Mouse (Mus musculus) layer of hippocampus, postnatal 25 days (tissue): ENCODE results near the gene Nkg7. TPM values are rescaled to one million over a fixed set of nuclear protein-coding genes. Genes with fewer than 3 reads are reported as not detected.
"Not testable (repeated sequence)": the region's sequence is repeated elsewhere in the genome, so short reads cannot be mapped to it uniquely, and the experiment has no call there.

Source experiments
- DNase-seq, 2 experiments: peaks; one replicate each; pipeline ENCODE4 v3.0.0; 2022; ENCODE audit warnings: mixed read lengths in 2 of 2, low spot score in 1 of 2; ENCODE audit errors: extremely low spot score in 1 of 2
- total RNA-seq, 2 experiments: library from RNA; stranded (reverse); gene quantifications; 2 replicates each; pipeline ENCODE4 v1.2.3; 2021

Nkg7 gene
- total RNA-seq: not detected

GRCm38 (mm10) chr7:43436341-43437255, at the start of gene Nkg7:
Nkg7 (plus strand) TSS chr7:43437073.
- no peak for DNase-seq

GRCm38 (mm10) chr7:43392349-43393121, 44.3 kb upstream of the Nkg7 start:
- DNase-seq: no peak

GRCm38 (mm10) chr7:43399501-43399900, 37.4 kb upstream of the Nkg7 start:
- DNase-seq: no peak

- DNase-seq: no peak
Measured at GRCm38 (mm10) chr7:43402718-43403117, 34.2 kb upstream of the Nkg7 start.

GRCm38 (mm10) chr7:43407573-43407972, 29.3 kb upstream of the Nkg7 start:
- no peak for DNase-seq

GRCm38 (mm10) chr7:43408131-43408553, 28.7 kb upstream of the Nkg7 start, which contains the start of gene Siglecg:
Siglecg (plus strand) TSS chr7:43408204.
- DNase-seq: no peak

GRCm38 (mm10) chr7:43409084-43409483, 27.8 kb upstream of the Nkg7 start:
- DNase-seq: no peak

- not testable (repeated sequence) for DNase-seq
Measured at GRCm38 (mm10) chr7:43411724-43412123, 25.1 kb upstream of the Nkg7 start.

- no peak for DNase-seq
Measured at GRCm38 (mm10) chr7:43417298-43417697, 19.6 kb upstream of the Nkg7 start.

- DNase-seq: peak; percentile 84 to 96
Measured at GRCm38 (mm10) chr7:43422995-43423617, 13.8 kb upstream of the Nkg7 start.

GRCm38 (mm10) chr7:43423991-43424625, 12.8 kb upstream of the Nkg7 start:
- no peak for DNase-seq

- no peak for DNase-seq
Measured at GRCm38 (mm10) chr7:43427406-43427805, 9.5 kb upstream of the Nkg7 start, which contains the start of gene Lim2. Lim2 (plus strand) TSS chr7:43427670.

- DNase-seq: no peak
Measured at GRCm38 (mm10) chr7:43429500-43429899, 7.4 kb upstream of the Nkg7 start.

GRCm38 (mm10) chr7:43432891-43433290, 4.0 kb upstream of the Nkg7 start:
- no peak for DNase-seq

- DNase-seq: no peak
Measured at GRCm38 (mm10) chr7:43434676-43435075, 2.2 kb upstream of the Nkg7 start.

- DNase-seq: no peak
Measured at GRCm38 (mm10) chr7:43438611-43439010, 1.7 kb downstream of the Nkg7 start.

- DNase-seq: no peak
Measured at GRCm38 (mm10) chr7:43440482-43440881, 3.6 kb downstream of the Nkg7 start, which contains the start of gene Cldnd2. Cldnd2 (plus strand) TSS chr7:43440782.

GRCm38 (mm10) chr7:43441071-43441470, 4.2 kb downstream of the Nkg7 start:
- DNase-seq: no peak

- DNase-seq: no peak
Measured at GRCm38 (mm10) chr7:43442684-43443083, 5.8 kb downstream of the Nkg7 start.
